Mouse (Mus musculus) lung, embryonic 15.5 days (tissue): ENCODE data around the gene Gm48551. TPM values are rescaled to one million over a fixed set of nuclear protein-coding genes. Genes with fewer than 3 reads are reported as not detected.

Experiments
- ATAC-seq: fragments of 200-750 bp; cut with Nextera tagmentation; 2 replicates; pipeline ENCODE4 v1.8.0; 2017; ENCODE audit warnings: moderate number of reproducible peaks, borderline replicate concordance; ENCODE audit not compliant: low FRiP score, low TSS enrichment; ENCODE audit errors: extremely low read depth
- H3K27ac ChIP-seq: fragments of 300-500 bp; sonication (generic); 2 replicates; pipeline ENCODE4 v1.5.1; 2015; ENCODE audit warnings: moderate library complexity, mild to moderate bottlenecking, inconsistent platforms
- H3K27me3 ChIP-seq: fragments of 300-500 bp; sonication (generic); 2 replicates; pipeline ENCODE4 v1.6.1; 2015; ENCODE audit warnings: inconsistent platforms
- H3K36me3 ChIP-seq: fragments of 300-500 bp; sonication (generic); 2 replicates; pipeline ENCODE4 v1.6.1; 2015; ENCODE audit warnings: inconsistent platforms
- H3K4me1 ChIP-seq: fragments of 300-500 bp; sonication (generic); 2 replicates; pipeline ENCODE4 v1.6.1; 2015; ENCODE audit warnings: inconsistent platforms
- H3K4me2 ChIP-seq: fragments of 300-500 bp; sonication (generic); 2 replicates; pipeline ENCODE4 v1.6.1; 2015; ENCODE audit warnings: inconsistent platforms, mild to moderate bottlenecking, moderate library complexity
- H3K4me3 ChIP-seq: fragments of 300-500 bp; sonication (generic); 2 replicates; pipeline ENCODE4 v1.5.1; 2015; ENCODE audit warnings: mild to moderate bottlenecking, inconsistent platforms
- H3K9ac ChIP-seq: fragments of 300-500 bp; sonication (generic); 2 replicates; pipeline ENCODE4 v1.6.1; 2015; ENCODE audit warnings: inconsistent platforms
- H3K9me3 ChIP-seq: fragments of 300-500 bp; sonication (generic); 2 replicates; pipeline ENCODE4 v1.6.1; 2016; ENCODE audit warnings: inconsistent platforms
- WGBS: fragments of 180-500 bp; shearing (Covaris S2); methylation state at CpG from one replicate; pipeline ENCODE4 v1.1.7; 2015; 5-methylcytosine and 5-hydroxymethylcytosine counted together
- polyA plus RNA-seq: library from polyadenylated mRNA; unstranded; fragments of >200 nt; fragmentation: Nextera tagmentation; extraction: Ambion mirVana; gene quantifications from 2 replicates; pipeline ENCODE4 v1.2.1, GENCODE M21; 2015

Gene Gm48551
- polyA plus RNA-seq, 1 experiment from 2014 or later, result 1.6 TPM

DNA sequence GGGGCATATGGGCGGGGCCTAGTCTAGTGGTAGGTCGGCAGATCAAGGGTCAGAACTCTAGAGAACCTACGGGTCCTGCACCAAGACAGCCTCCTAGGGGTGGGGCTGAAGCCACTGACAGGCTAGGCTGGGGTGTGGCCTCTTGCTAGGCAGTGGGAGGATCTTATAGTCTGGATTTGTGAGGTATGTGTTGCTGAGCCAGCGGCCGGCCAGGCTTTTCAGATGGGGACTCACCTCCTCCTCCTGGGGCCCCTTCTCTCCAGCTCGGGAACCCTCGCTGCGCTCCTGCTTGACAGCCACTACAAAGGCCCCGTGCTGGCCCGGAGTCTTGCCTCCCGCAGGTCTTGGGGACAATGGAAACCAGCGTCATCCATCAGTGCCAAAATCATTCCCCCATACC lies 35.1 kb upstream of the Gm48551 start:
- Histone ChIP-seq H3K9ac (peak overlapping the region; percentile 83), H3K4me3 (peak overlapping the region; percentile 86), H3K4me2 (peak overlapping the region; percentile 79), H3K36me3 (0 out of 2 replicates have a peak, but pooled peaks cover 4% of the 10 kb centered on the region), H3K27ac (peak overlapping the region; percentile 70; the same call in 1 of the 2 replicates), H3K27me3 (peaks cover 10% of the 10 kb centered on the region), H3K9me3 (no peaks in the 10 kb centered on the region), H3K4me1 (peaks cover 30% of the 10 kb centered on the region)
- ATAC-seq, result no peak
- 7% methylated on average over 12 of the region's 12 CpGs for WGBS

DNA sequence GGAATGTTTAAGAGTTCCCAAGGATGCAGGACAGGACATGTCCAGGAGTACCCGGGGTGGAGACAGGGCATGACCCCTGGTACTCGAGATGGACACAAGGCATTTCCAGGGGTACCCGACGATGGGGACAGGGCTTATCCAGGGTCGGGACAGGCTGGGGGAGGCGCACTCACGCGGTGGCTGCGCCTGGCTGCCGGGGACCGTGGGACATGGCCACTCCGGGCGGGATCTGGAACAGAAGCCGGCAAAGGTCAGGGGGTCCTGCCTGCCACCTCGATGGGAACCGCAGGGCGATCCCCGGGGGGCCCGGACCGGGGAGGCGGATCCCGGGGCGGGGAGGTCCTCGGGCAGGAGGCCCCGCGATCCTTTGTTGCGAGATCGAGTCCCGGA lies 34.3 kb upstream of the Gm48551 start:
- peaks cover 3% of the 10 kb centered on the region; the same call in 1 of the 2 replicates for H3K27me3 ChIP-seq
- H3K9me3 ChIP-seq, result no peaks in the 10 kb centered on the region
- ATAC-seq, result peak; percentile 16
- peak overlapping the region; percentile 79 for H3K4me2 ChIP-seq
- H3K4me1 ChIP-seq, result peaks cover 30% of the 10 kb centered on the region
- H3K27ac ChIP-seq, result peak overlapping the region; percentile 70
- H3K9ac ChIP-seq, result peak overlapping the region; percentile 83
- WGBS, result 0% methylated on average over 29 of the region's 29 CpGs
- 0 out of 2 replicates have a peak, but pooled peaks cover 4% of the 10 kb centered on the region for H3K36me3 ChIP-seq
- H3K4me3 ChIP-seq, result peak overlapping the region; percentile 86

DNA sequence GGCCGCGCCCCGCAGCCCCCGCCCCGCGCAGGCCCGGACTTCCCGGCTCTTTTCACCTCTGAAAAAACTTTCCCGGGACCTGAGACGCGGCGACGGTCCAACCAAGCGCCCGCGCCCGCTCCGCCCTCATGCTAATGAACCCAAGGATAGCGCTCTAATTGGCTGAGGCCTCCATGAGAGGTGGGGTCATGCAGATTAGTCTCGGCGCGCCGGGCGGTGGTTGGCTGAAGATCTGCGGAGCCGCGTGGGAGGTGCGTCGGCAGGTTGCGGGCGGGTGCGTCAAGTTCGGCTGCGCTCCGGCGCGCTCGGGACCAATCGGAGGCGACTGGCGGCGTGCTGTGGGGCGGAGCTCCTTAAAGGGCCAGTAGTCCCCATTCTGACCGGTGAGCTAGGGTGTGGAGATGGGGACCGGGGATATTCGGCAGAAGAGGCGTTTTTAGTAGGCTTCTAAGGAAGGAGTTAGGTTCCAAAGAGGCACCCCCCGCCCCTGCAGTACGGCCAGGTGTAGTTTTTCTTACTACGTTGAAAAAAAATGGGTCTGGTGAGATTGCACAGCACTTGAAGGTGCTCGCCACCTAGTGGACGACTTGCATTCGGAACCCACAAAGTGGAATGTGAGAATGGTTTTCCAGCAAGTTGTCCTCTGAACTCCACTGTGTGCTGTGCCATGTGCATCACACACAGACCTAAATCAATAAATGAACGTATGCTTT lies 33.8 kb upstream of the Gm48551 start, which contains the start of gene Hmg20b:
Hmg20b (minus strand) TSS at position 130 of the 713 bp plus-strand sequence.
- Histone ChIP-seq H3K4me1 (peaks cover 30% of the 10 kb centered on the region), H3K9me3 (no peaks in the 10 kb centered on the region), H3K27ac (peak within 1 kb of the TSS; percentile 73), H3K36me3 (0 out of 2 replicates have a peak, but pooled peaks cover 4% of the 10 kb centered on the region), H3K27me3 (no peaks in the 10 kb centered on the region), H3K4me3 (peak within 1 kb of the TSS; percentile 86), H3K9ac (peak within 1 kb of the TSS; percentile 83), H3K4me2 (peak within 1 kb of the TSS; percentile 79)
- ATAC-seq, result peak; percentile 93
- WGBS, result under 1% methylated on average over 54 of the region's 54 CpGs

DNA sequence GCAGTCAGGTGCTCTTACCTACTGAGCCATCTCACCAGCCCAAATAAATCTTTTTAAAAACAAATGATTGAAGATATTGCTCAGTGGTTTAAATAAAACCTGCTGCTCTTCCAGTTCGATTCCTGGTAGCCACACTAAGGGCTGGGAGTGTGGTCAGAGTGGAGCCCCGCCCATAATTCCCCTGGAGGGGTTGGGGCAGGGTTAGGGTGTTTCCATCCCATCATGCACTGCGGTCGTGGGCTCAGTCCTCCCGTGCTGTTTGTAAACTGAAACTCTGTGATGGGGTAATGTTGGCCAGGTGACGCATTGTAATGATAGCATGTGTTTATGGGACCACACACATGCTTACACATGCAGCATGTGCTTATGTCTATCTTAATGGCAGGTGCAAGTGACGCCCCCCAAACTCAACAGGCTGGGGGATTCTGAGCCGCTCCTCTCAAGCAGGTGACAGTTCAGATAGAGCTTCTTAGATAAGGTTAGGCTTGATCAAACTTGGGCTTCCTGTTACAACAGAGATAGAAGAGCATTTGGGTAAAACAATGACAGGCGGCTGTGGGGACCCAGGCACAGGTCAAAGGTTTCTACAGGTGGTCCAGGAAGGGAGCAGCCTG lies 32.5 kb upstream of the Gm48551 start:
- Histone ChIP-seq H3K4me2 (no peak overlapping the region), H3K9ac (no peak overlapping the region)
- WGBS, result 16% methylated on average over 9 of the region's 9 CpGs

DNA sequence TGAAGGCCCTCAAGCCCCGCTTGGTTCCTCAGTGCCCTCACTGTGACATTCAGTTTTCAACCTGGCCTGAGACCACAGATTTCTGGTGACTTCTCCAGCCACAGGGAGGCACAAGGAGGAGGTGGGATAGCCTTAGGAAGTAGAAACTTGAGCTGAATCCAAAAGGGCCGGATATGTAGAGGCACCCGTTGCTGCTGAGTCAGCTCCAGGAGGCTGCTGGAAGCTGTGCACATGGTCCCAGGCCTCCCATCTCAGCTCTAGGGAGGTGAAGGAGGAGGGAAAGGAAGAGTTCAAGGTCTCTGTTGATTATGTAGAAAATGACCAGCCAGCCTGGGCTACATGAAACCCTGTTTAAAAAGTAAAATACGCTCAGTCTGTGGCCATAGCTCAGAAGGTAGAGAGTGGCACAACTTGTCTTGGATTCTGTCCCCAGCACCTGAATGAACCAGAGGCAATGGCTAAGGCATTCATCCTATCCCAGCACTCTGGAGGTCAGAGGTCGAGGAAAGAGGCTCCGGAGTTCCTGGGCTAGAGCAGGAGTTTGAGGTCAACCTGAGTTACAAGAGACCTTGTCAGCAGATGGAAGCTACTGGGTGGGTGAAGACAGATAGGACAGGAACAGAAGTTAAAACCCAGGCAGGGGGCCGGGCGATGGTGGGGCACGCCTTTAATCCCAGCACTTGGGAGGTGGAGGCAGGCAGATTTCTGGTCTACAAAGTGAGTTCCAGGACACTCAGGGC lies 29.4 kb upstream of the Gm48551 start:
- Histone ChIP-seq H3K27ac (no peak overlapping the region), H3K4me1 (peaks cover 35% of the 10 kb centered on the region), H3K36me3 (no peaks in the 10 kb centered on the region), H3K4me3 (no peak overlapping the region), H3K9me3 (no peaks in the 10 kb centered on the region), H3K9ac (no peak overlapping the region), H3K27me3 (no peaks in the 10 kb centered on the region), H3K4me2 (no peak overlapping the region)
- ATAC-seq, result no peak
- WGBS, result 58% methylated on average over 9 of the region's 9 CpGs

More for the DNA sequence above, 32.5 kb upstream of the Gm48551 start:
- H3K4me1 ChIP-seq, result peaks cover 29% of the 10 kb centered on the region
- ATAC-seq, result no peak
- no peaks in the 10 kb centered on the region for H3K27me3 ChIP-seq
- H3K36me3 ChIP-seq, result 0 out of 2 replicates have a peak, but pooled peaks cover 4% of the 10 kb centered on the region
- H3K27ac ChIP-seq, result no peak overlapping the region
- no peaks in the 10 kb centered on the region for H3K9me3 ChIP-seq
- no peak overlapping the region for H3K4me3 ChIP-seq

DNA sequence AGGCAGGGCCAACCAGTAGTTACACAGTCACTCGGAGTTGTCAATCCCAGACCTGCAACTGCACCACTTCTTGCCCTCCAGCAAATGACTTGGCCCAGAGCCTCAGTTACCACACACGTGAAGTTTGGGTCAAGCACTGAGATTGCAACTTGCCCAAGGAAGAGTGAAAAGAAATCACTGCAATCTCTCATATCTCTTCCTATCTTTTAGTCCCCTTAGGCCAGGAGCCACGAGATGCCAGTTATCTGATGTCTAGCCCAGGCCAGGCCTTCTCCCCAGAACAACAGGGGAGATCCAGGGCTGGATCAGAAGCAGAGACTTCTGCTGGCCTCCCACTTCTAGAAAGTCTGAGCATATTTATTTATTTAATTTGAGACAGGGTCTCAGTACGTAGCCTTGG lies 28.7 kb upstream of the Gm48551 start:
- Histone ChIP-seq H3K4me3 (no peak overlapping the region), H3K4me1 (peaks cover 38% of the 10 kb centered on the region), H3K36me3 (no peaks in the 10 kb centered on the region; the same call in 1 of the 2 replicates), H3K9me3 (no peaks in the 10 kb centered on the region), H3K27ac (no peak overlapping the region), H3K4me2 (no peak overlapping the region), H3K27me3 (no peaks in the 10 kb centered on the region), H3K9ac (no peak overlapping the region)
- 77% methylated on average over 4 of the region's 4 CpGs for WGBS
- no peak for ATAC-seq

DNA sequence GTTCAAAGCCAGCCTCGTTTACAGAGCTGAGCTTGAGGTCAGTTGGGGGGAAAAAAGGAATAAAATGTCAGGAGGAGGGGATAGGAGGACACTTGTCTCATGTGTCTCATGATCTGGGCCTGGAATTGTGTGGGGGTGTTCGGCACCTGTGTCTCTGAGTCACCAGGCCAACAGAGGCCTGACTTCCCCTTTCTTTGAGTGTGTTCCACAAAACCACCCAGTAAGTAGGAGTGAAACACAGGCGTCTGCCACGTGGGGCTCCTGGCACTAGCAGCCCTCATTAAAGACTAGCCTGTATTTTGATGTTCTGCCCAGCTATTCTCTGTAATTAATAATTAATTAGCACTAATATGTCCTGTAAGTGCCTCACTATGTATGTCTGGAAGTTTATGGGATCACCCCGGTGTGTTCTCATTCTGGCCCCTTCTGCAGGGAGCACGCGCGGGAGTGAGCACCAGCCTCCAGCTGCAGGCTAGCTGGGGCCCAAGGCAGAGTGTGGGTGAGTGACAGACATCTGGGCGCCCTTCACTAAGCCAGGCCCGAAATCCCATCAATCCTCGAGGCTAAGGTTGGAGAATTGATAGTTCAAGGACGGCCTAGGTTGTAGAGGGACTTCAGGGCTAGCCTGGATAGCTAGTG lies 27.8 kb upstream of the Gm48551 start:
- peaks cover 43% of the 10 kb centered on the region for H3K4me1 ChIP-seq
- no peaks in the 10 kb centered on the region for H3K9me3 ChIP-seq
- H3K9ac ChIP-seq, result peak overlapping the region; percentile 77; the same call in 1 of the 2 replicates
- peak overlapping the region; percentile 99 for H3K4me2 ChIP-seq
- H3K27me3 ChIP-seq, result no peaks in the 10 kb centered on the region
- 53% methylated on average over 12 of the region's 12 CpGs for WGBS
- peak overlapping the region; percentile 87 for H3K4me3 ChIP-seq
- peak overlapping the region; percentile 6; the same call in 1 of the 2 replicates for H3K27ac ChIP-seq
- no peak for ATAC-seq
- H3K36me3 ChIP-seq, result no peaks in the 10 kb centered on the region; the same call in 1 of the 2 replicates

- H3K4me2 ChIP-seq, result peak within 1 kb of the TSS; percentile 99
- H3K4me3 ChIP-seq, result peak within 1 kb of the TSS; percentile 87
- no peaks in the 10 kb centered on the region for H3K27me3 ChIP-seq
- peak; percentile 84 for ATAC-seq
- peaks cover 50% of the 10 kb centered on the region for H3K4me1 ChIP-seq
- peak within 1 kb of the TSS; percentile 77 for H3K9ac ChIP-seq
- H3K9me3 ChIP-seq, result no peaks in the 10 kb centered on the region
- H3K36me3 ChIP-seq, result no peaks in the 10 kb centered on the region; the same call in 1 of the 2 replicates
- peak within 1 kb of the TSS; percentile 73 for H3K27ac ChIP-seq
- WGBS, result 2% methylated on average over 79 of the region's 79 CpGs
Measured at GRCm38 (mm10) chr10:81356991-81357844, 27.0 kb upstream of the Gm48551 start, which contains the start of gene Mfsd12. Mfsd12 (plus strand) TSS chr10:81357491.

- Histone ChIP-seq H3K9ac (peak overlapping the region; percentile 77), H3K4me1 (peaks cover 59% of the 10 kb centered on the region), H3K4me2 (peak overlapping the region; percentile 99), H3K36me3 (no peaks in the 10 kb centered on the region; the same call in 1 of the 2 replicates), H3K27me3 (no peaks in the 10 kb centered on the region; the same call in 1 of the 2 replicates), H3K4me3 (peak overlapping the region; percentile 87), H3K27ac (peak overlapping the region; percentile 73), H3K9me3 (no peaks in the 10 kb centered on the region)
- ATAC-seq, result no peak
- WGBS, result 22% methylated on average over 4 of the region's 4 CpGs
Measured at GRCm38 (mm10) chr10:81358209-81358608, 26.1 kb upstream of the Gm48551 start.

GRCm38 (mm10) chr10:81358841-81359240 lies 25.4 kb upstream of the Gm48551 start:
- H3K36me3 ChIP-seq, result no peaks in the 10 kb centered on the region; the same call in 1 of the 2 replicates
- peak overlapping the region; percentile 73 for H3K27ac ChIP-seq
- H3K4me3 ChIP-seq, result peak overlapping the region; percentile 87
- H3K4me2 ChIP-seq, result peak overlapping the region; percentile 99
- H3K27me3 ChIP-seq, result peaks cover 5% of the 10 kb centered on the region; the same call in 1 of the 2 replicates
- H3K4me1 ChIP-seq, result peaks cover 66% of the 10 kb centered on the region
- ATAC-seq, result no peak
- H3K9ac ChIP-seq, result no peak overlapping the region; the same call in 1 of the 2 replicates
- WGBS, result 66% methylated on average over 1 of the region's 1 CpGs
- no peaks in the 10 kb centered on the region for H3K9me3 ChIP-seq
